Mouse (Mus musculus) cerebellum, adult 11 months (tissue): ENCODE data around the gene Cdkn2b.

Source experiments
- DNase-seq: peaks from one replicate; pipeline ENCODE4 v3.0.0; 2022

Cdkn2b gene

DNA sequence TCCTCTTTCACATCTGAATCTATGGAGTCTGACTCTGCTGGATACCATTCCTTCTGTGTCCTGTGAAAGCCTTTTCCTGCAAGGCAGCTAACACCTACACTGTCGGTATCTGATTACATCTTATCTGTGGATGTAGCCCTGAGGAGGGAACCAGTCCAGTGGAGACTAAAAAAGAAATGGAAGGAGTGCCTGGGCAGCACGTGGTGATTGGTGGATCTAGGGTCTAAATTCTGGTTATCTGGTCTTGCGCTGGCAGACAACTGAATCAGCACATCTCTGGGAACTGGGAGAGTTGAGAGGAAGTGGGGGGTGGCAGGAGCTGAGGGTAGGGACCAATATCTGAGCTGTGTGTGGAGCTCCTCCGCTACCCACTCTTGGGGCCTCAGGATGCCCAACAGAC lies 21.8 kb downstream of the Cdkn2b start:
- DNase-seq = no peak

DNA sequence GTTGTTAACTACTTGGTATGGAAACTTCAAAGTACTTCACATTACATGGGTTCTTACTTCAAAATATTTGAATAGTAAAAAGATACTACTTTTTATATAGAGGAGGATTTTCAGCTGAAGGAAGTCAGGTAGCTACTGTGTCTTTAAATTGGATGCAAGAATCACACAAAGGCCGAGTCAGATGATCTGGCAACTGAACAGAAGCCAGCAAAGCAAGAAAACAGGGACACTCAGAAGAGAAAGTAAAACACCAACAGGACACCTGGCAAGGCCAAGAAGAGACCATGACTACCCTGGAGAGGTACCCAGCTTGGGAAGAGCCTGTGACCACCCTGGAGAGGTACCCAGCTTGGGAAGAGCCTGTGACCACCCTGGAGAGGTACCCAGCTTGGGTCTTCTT lies 24.3 kb downstream of the Cdkn2b start:
- no peak for DNase-seq

DNA sequence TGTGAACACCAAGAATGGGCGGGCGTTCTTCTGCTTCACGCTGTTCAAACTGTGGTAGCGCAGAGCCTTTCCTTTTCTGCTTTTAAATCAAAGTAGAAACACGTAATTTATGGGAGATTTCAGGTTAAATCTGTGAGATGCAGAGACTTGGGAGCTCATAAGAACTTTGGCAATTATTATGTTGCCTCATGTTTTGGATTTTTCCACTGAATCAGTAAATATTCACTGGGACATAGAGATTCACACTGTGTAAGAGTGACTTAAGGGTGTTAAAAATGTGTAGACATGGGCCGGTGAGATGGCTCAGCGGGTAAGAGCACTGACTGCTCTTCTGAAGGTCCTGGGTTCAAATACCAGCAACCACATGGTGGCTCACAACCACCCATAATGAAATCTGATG lies 25.2 kb downstream of the Cdkn2b start:
- DNase-seq = no peak

DNA sequence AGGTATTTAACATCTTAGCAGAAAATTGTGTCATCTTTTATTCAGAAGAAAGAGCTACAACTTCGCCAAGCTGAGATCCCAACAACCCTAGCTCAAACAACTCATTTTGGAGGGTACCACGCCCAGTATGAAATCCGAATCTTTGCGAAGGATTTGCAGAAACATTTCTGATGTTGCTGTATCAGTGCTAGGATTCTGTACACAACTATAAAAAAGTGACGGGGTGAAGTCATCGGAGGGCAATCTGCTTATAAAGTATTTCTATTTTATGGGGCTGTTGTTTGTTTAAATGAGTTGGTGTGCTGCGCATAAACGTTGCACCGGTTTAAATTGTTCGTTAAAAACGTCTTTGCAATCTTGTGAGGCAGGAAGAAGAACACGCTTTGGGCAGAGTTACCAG lies 28.2 kb downstream of the Cdkn2b start:
- no peak for DNase-seq

DNA sequence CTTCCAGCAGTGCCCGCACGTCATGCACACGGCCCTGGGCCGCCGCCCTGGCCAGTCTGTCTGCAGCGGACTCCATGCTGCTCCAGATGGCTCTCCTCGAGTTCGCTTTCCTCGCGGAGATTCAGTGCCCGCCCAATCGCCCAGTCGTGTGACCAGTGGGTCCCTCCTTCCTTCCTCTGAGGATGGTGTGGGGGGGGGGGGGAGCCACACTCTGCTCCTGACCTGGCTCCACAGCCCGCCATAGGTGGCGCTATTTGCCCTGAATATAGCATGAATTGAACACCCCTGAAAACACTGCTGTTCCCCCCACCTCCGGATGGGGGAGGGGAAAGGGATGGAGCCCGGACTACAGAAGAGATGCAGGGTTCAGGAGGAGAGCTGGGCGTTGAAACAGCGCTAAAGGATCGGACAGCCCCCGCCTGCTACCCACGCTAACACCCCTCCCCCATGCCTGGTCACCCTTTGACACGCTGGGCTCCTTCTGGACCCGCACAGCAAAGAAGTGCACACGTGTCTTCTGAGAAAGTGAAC lies 28.7 kb downstream of the Cdkn2b start:
- DNase-seq = no peak

DNA sequence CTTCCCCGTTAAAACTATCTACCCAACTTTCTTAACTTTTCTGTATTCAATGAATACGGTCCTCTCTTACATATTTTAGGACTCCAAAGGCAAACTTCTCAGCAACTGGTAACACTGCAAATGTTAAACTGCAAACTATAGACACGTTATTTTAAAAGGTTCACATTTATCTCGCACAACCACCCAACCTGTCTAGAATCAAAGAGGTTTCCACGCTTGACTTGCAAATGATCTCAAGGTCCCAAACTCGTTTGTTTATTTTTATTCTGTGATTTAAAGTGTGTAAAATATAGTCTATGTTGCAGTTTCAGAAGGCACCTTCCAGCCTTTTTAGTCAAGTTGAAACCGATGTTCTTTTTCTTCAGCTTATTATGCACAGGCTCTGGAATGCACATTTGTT lies 29.6 kb downstream of the Cdkn2b start:
- DNase-seq = no peak

DNA sequence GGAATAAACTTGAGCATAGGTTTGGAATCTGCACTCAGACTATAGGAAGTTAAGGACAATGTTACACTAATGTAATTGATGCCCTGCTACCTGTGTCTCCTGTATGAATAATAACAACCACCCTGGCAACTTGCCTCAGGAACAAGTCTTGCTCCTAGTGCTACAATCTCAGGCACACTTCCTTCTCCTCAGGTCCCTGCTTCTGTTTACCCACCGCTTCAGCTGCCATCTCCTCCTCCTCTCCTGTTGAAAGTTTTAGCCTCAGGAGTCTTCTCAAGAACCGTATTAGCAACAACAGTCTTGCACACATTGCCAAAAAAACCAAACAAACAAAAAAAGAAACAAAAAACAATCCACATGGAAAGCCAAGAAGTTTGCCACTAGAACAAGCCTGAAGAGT lies 31.2 kb downstream of the Cdkn2b start:
- DNase-seq = no peak

DNA sequence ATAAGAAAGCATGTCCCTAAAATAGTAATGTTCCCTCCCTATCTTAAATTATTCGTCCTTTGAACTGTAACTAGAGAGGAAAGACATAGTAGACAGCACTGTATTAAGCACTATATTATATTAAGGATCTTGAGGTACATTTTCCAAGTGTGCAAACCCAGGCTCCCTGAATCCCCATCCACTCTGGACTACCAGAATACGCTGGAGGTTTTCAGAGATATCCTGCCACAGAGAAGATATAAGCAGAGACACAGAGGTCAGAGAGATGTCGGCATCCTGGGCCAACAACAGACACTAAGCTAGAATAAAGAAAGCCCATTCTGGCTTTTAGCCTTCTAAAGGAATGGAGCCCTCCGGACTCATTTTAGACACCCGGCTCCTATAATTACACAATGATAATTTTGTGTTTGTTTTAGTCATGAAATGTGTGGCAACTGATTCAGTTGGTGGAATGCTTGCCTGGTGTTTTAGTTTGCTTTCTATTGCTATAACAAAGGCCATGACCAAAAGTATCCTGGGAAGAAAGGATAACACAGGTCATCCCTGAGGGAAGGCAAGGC lies 33.4 kb downstream of the Cdkn2b start:
- DNase-seq = no peak

DNA sequence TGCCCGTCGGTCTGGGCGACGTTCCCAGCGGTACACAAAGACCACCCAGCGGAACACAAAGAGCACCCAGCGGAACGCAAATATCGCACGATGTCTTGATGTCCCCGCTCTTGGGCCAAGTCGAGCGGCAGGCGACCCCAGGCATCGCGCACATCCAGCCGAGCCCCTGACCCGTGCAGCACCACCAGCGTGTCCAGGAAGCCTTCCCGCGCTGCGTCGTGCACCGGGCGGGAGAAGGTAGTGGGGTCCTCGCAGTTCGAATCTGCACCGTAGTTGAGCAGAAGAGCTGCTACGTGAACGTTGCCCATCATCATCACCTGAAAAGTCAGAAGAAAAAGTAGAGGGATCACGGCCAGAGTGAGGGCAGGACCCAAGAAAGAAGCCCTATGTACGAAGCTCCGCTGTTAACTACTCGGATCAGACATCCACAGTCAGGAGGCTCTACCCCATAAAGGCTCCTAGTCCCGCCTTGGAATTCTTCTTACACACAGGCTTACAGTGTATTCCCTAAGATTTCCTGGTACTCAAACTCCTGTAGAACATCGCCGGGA lies 34.1 kb downstream of the Cdkn2b start:
- no peak for DNase-seq

DNA sequence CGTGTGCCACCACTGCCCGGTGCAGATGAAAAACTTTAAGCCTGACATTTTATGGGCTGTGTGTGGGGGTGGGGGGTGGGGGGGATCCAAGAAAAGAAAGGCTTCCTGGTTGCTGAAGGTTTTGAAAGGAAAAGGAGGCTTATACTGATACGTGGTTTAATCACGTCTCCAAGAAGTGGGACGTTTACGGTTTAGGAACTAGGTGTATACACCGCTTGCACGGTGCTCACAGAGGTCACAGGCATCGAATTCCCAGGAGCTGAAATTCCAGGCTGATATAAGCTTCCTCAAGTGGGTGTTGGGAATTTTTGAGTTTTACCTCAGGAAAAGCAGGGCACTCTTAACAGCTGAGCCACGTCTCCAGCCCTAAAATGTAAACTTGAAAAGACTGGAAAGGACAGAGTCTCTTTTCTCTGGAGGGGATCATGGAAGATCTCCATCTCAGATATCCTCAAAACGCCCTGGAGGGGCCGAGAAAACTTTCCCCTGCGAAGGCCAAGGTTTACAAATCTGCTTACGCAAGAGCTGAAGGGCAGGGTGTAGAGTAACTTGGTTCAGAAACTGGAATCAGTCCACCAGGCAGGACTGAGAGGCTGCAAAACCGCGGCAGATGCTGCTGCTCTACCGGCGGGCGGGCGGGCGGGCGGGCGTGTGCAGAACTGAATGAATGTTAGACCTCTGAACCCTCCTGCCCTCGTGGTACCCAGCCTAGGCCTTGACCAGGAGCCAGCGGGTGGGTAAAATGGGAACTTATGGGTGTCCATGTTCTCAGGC lies 34.8 kb downstream of the Cdkn2b start:
- no peak for DNase-seq

DNA sequence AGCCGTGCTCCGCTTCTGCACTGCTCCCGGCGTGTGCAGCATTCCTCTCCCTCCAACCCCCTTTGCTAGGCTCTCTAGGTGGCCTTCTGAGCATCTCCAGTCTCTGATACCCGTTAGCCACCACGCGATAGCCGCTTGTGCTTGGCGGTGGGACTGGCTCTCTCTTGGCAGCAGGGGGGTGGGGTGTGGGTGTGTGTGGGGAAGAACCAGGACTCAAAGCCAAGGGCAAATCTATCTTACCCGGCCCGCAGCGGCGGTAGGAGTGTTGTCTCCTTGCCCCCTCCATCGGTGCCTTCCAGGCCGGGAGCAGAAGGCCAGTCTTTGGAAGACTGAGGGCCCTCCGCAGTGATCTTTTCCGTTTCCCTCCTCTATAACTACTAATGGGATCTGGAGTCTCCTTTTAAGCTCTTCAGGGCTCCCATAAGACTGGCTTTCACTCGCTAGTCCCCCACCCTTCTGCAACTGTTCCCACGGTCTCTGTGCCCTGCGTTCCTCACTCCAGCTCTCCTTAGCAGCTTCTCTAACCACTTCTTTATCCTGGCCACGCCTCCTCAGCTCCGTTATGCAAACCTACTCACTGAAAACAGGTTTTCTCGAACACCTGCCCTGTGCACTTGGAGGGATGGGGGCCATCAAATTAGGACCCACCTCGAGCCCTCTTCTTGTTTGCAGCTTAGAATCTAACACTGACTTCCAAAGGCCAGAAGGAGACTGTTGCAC lies 35.9 kb downstream of the Cdkn2b start:
- DNase-seq = no peak

DNA sequence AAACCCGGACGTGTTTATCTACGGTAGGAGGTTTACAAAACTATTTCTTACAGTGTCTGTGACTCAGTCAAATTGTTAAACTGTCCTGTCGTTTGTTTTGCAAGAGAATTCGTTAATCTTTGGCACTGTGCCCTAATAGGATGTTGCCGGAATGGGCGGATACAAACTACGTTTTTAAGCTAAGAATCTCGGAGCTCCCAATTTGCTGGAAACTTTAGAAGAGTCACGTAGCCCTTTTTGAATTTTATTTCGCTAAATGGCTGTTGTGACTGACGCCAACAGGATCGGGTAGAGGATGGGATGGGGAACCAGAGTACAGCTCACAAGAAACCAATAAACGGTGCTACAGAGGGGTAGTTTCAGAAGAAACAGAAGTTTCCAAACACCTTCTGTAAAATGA lies 36.8 kb downstream of the Cdkn2b start:
- DNase-seq = no peak

DNA sequence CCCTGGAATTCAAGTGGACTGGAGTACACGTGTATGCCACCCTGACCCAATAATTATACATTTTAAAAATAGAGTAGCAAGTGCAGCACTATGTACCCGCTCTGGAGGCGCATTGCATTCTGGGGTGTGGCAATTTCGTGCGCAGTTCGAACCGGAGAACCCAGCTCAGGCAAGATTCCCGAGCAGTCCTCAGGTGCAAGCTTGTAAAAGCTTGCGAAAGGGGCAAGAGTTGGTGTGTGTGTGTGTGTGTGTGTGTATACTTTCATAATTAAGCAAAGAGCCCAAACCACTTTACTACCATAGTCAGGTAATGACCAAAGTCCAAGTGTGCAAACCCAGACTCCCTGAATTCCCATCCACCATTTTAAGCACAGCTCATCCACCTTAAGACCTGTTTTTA lies 37.3 kb downstream of the Cdkn2b start:
- DNase-seq = no peak

DNA sequence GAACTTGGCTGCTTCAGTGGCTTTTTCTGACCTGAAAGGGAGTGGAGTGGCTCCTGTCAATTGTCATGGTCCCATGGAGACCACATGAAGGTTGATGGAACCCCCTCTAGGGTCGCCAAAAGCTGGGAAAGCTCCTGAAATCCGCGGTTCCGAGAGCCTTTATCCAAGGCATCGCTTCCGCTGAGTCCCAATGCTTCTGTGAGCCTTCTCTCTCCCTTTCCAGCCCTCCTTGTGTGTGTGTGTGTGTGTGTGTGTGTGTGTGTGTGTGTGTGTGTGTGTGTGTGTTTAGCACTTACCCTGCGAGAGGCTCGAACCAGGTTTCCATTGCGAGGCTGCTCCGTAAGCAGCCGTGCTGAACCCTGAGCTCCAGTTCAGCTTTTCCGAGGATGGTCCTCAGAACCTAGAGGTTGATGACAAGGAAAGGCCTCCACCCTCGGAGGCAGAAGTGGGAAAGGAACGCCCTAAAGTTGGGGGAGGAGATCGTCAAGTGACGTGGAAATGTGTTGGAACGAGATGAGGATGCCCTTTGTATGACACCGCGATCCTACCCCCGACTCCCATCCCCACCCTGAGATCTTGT lies 37.8 kb downstream of the Cdkn2b start:
- no peak for DNase-seq

DNA sequence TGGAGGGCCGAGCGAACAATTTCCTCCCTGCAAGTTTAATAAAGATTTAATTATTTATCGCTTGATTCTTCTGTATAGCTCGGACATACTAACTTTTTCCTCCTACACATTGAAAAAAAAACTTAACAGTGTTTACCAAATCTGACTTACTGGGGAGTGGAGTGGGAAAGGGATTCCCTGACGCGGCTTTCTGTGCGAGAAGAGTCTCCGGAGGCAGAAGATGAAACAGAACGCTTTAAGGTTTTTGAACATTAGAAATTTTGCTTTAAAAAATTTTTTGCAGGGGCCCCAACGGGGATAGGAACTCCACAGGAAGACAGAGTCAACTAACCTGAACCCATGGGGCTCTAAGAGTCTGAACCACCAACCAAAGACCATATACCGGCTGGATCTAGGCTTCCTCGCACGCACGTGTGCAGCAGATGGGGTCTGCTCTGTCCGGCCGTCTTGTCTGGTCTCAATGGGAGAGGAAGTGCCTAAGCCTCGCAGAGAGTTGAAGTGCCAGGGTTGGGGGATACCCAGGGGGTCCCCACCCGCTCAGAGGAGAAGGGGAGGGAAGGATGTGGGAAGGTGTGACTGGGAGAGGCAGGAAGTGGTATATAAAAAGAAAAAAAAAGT lies 38.6 kb downstream of the Cdkn2b start:
- DNase-seq = no peak

DNA sequence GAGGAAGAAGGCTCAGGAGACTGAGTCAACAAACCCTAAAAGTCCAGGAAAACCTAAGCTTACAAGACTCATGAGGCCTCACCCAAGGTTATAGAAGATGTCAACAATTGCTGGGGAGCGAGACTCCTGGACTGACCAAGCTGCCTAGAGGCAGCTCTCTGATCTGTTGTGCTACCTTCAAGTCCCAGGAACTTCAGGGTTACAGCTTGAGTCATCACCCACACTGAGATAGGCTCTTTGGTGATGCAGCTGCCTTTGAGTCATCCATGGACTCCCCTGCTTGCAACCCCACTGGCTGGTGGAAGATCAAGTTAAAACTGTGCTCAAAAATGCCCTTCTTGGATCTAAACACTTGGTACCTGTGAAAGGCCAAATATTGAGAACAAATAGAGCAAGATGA lies 53.1 kb downstream of the Cdkn2b start:
- no peak for DNase-seq
